Mouse (Mus musculus): Measurements from ENCODE around the gene Scnn1a.

- TF ChIP-seq POLR2A (IDR thresholded peaks at IDR 0.05; ENCODE audit: borderline replicate concordance, extremely low read depth, insufficient read depth, insufficient read length, poor library complexity, severe bottlenecking): no peak
- TF ChIP-seq CTCF (IDR thresholded peaks at IDR 0.05; ENCODE audit: borderline replicate concordance, extremely low read depth, insufficient read depth, insufficient read length): no peak
These were observed 35.7 kb upstream of the Scnn1a start for GRCm38 (mm10) chr6:125284751-125285150.
